Mouse (Mus musculus): ENCODE results near the gene Mrps15. TPM values are rescaled to one million over a fixed set of nuclear protein-coding genes. Genes with fewer than 3 reads are reported as not detected.

Gene Mrps15
- total RNA-seq (2022) = 10 to 100 TPM; 47.9 to 55.3 (median 51.5) TPM

DNA sequence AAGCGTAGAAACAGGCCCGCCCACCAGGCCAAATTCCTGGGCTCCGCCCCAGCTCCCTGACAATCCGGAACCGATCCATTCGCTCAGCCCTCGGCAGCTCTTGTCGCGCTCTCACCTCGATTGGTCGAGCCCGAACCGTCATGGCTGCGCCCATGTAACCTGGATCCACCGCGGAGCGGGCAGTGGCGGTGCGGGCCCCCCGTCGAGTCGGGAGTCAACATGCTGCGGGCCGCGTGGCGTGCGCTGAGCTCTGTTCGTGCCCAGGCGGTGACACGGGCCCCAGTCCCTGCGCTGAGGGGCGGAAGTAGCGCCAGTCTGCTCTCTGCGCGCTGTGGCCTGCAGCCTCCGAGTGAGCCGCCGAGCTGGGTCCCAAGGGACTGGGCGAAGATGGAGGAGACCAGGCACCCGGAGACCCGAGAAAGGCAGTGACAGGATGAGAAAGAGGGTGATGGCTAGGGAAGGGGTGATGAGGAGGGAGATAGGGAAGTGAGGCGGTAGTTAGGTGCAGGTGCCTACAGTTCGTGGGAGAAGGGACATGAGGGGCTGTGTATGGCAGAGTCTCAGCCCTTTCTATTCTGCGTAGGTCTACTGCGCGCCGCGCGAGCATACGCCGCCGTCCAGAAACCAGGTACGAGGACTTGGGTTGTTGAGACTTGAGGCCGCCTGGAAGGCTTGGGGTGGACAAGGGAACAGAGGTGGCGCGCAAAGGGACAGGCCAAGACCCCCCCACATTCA is at the start of gene Mrps15:
Gene Mrps15, plus strand, starts transcription at position 75 of the 735 bp plus-strand sequence.
- peak; percentile 66 to 82 for DNase-seq (ENCODE audit: low spot score in 2 of 2)

DNA sequence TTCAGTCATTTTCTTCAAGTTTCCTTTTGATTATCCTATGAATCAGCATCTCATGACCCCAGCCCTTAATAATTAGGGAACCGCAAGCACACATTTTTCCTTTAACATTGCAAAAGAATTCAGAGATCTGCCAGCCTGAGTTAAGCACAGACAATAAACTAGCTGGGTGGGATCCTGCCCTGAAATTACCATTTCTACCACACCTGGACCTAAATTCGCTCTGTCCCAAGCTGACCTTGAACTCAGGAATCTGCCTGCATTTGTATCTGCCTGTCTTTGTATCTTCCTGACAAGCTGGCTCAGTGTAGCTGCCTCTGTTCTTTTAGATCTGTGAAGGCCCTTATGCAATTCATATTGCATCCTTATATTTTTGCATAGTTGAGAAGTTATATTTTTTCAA is 48.9 kb upstream of the Mrps15 start:
- DNase-seq (ENCODE audit: low spot score in 2 of 2) = no peak

DNA sequence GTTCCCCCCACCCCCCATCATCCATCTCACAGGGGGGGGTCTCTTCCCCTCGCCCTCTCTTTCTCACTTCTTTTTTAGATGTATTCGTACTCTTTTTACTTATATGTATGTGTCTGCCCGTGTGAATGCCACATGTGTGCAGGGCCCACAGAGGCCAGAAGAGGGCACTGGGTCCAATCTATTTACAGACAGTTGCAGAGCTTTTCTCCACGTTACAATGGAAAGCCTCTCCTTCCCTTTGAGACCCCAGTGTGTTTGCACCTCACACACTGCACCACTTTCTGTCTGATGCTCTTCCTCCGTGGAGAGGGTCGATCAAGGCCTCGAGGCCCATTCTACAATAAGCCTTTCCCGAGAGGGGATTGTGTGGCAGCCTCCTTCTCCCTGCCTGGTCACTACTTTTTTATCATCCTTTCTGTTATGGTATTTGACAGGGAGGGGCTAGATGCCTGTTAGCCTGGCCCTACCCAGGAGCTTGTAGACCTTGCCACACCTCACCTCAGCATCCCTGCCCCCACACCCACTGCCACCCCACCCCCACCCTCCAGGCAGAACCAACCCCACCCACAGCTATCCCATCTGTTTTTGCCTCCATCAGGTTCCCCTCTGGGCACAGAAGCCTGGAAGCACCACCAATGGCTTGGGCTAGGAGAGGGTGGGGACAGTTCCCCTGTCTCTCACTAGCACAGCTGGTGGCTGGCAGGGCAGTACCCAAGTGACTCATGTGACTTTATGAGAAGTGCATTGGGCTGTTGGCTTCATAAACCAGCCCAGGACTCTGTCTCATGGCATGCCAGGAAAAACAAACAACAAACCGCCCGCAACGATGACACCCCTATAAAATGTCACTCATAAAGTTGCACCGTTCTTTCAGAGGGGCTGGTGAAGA is 45.2 kb upstream of the Mrps15 start:
- DNase-seq (ENCODE audit: low spot score in 2 of 2) = no peak

DNA sequence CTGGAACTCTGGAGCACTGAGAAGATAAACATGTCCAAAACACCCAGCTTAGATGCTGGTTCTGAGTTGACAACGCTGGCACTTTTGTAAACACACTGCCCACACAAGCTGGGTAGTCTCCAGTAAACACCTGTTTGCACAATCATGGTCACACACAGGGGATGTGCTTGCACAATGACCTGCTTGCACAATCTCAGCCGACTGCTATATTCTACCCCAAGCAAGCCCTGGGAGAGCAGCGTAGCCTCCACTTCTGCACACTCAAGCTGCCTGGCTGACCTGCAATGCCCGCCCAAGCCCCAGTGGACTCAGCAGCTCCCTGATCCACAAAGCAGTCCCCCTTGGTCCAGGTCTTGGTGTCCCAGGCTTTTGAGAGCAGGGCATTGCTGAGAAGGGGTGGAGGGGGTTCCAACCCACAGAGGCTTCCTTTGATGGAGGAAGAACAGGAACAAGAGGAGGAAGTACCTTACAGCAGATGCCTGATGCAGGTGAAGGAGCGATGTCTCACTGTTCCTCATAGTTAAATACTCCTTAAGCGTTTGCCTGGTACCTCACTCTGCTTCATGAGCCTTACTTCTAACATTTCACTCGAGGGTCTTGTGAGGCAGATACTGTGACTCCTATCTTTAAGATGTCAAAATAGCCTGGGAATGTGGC is 28.9 kb upstream of the Mrps15 start:
- DNase-seq (ENCODE audit: low spot score in 2 of 2) = no peak

DNA sequence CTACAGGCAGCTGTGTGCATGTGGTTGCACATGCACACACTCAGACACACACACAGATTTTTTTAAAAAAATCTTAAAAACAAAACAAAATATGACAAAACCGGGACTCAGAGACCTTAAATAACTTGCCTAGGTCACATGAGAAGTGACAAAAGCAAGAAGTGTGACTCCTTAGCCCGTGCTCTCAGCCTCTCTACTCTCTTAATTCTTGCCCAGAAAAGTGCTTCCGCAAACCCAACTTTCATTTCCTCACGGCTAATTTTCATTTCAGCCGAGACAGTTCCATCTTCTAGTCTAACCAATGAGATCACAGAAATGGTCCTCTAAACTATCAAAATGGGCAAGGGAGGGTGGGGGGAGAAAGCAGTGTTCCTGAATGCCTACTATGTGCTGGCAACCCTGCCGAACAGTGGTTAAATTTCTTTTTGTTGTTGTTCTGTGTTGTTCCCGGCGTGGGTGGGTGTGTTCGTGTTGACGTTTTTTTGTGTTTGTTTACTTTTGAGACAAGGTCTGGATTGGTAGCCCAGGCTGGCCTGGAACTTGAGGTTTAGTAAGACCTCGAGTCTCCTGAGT is 27.7 kb upstream of the Mrps15 start:
- DNase-seq (ENCODE audit: low spot score in 2 of 2) = no peak

DNA sequence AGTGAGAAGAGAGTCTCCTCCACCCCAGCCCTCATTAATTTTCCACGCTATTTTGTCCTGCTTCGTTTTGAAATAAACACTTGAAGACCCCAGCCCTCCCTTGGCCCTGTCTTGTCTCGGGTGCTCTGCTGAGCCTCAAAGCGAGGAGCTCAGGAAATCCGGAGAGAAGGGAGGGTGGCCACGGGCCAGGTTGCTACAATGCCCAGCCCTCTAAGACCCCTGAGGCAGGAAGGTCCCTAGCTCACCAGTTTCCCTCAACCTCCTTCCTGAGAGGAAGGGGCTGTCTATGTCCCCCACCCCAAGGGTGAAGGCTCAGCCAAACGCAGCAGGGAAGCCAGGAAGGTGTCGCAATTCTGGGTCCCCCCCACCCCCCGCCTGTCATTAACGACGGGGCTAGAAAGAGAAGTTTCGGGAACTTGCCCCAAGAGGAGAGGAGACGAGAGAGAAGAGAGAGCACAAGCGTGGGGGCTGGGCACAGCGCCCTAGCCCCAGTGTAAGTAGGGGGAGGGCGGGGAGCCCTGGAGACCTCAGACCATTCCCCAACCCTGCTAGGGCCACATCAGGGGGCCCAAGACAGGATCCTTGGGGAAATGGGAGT is 22.3 kb upstream of the Mrps15 start, which contains the start of gene Csf3r:
Gene Csf3r, plus strand, starts transcription at position 248 of the 598 bp plus-strand sequence.
- no peak for DNase-seq (ENCODE audit: low spot score in 2 of 2)

DNA sequence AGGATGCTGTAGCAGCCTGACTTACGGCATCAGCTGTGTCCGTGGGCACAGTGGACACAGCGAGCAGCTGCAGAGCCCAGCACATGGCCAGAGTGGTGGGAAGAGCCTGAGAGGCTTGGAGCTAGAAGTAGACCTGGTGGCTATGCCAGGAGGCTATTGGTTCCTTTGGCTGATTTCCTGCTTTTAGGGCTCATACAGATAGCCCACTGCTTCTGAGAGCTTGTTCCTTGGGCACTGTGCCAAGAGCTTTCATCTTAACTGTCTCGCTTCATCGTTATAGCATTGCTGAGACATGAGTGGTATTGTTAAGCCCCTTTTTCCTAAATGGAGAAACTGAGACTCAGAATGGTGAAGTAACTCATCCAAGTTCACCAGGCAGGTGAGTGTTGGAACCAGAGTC is 20.9 kb upstream of the Mrps15 start:
- DNase-seq (ENCODE audit: low spot score in 2 of 2) = no peak

DNA sequence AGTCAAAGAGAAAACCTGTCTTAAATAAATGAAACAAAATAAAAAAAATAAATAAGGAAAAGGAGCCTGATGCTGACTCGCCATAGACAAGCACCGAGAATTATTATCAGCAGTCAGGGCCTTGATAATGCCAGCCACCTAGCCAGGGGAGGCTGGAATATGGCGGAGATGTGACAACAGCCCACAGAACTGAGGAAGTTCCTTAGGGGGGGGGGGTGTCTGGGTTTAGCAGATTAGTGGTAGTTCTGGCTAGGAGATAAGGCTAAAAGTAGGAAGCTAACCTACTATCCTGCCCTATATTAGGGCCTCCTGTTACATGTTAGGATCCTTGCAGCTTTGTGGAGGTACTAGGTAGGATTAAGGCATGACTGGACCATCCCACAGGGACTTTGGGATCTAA is 18.7 kb upstream of the Mrps15 start:
- DNase-seq (ENCODE audit: low spot score in 2 of 2) = no peak

DNA sequence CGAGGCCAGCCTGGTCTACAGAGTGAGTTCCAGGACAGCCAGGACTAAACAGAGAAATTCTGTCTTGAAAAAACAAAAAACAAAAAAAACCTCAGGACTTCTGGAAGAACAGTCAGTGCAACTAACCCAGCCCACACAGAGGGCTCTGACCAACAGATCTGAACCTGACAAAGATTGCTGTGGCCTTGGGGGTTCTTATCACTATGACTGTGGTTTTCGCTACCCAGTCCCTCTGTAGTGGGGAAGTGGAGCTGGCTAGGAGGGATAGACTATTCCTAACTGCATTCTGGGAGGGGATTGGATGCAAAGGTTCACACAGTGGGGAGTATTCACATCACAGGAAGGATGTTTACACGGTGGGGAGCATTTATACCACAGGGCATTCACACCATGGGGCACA is 17.7 kb upstream of the Mrps15 start:
- DNase-seq (ENCODE audit: low spot score in 2 of 2) = no peak

DNA sequence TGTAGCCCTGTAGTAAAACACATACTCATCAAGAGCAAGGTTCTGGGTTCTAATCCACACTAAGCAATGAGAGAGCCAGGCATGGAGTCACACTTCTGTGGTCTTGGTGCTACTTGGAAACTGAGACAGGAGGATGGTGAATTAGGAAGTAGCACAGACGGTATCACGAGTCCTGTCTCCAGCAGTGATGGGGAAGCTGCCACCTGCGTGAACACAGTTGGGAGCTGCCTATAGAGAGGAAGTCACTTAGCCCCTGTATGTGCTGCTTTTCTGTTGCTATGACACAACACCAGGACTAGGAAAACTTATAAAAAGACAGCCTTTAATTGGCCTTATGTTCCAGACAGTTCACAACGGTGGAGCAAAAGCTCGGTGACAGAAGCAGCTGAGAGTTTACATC is 16.0 kb upstream of the Mrps15 start:
- DNase-seq (ENCODE audit: low spot score in 2 of 2) = no peak

DNA sequence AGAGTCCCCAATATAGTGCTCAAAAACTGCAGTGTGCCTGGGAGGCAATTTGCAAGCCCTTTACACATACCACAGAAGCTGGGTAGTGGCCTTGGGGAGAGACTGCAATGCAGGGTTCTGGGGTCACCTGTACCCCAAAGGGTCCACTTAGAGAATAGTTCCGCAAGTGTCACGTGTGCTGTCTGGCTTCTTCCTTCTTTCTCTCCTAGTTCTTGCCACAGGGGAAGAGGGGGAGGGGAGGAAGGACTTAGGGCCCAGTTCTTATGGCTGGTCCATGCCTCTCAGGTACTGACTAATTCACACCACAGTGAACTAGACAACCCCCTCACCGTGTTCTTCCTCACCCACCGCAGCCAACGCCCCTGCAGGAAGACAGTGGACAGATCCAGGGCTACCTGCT is 11.3 kb upstream of the Mrps15 start:
- DNase-seq (ENCODE audit: low spot score in 2 of 2) = no peak

DNA sequence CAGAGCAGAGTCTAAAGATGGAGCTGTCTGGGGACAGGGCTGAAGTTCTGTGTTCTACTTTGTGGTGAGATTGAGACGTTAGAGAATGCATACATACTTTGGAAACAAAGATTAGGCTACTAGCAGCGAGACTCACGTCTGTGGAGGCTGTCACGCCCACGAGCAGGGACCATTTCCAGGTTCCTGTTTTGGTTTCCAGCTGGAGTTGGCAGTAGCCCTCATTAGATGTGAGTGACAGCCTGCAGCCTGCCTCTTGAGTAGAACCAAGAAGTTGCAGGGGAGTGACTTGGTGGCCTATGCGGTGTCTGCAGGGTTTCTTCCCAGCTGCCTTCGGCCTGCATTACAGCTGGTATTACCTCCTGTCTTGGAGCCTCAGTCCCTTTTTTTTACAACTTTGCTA is 4.9 kb downstream of the Mrps15 start:
- DNase-seq (ENCODE audit: low spot score in 2 of 2) = peak; percentile 28 to 72

DNA sequence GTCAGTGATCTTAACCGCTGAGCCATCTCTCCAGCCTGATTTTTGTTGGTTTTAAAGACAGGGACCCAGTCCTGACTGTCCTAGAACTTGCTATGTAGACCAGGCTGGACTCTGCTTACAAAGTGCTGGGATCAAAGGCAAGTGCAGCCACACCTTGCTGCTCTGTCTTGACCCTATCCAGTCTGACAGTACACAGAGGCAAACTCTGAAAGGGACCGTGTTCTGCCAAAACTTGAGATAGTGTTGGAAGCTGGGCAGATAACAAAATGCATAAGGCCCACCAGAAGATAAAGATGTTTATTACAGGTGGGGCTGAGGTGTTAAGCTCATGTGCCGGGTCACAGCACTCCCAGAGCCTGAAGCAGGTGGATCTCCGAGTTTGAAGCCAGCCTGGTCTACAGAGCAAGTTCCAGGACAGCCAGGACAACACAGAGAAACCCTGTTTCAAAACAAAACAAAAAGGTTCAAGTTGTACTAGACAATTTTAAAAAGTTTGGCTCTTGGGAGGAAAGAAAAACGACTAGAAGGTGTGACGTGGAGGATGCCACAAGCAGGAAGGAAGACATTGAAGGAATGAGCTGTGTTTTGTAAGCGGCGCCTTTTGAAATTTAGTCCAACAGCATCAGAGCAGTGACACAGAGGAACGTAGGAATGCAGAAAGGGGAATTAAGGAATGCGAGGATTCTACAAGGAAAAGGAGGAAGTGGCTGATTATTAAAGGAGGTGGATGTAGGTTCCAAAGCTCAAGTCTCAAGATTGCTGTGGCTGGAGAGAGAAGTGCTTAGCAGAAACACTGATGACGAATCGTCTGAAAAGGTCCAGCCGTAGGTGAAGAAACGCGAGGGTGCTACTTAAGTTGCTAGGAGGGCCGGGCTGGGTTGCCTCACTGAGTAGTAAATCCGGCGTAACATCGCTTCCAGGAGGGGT is 10.7 kb downstream of the Mrps15 start:
- no peak for DNase-seq (ENCODE audit: low spot score in 2 of 2)

DNA sequence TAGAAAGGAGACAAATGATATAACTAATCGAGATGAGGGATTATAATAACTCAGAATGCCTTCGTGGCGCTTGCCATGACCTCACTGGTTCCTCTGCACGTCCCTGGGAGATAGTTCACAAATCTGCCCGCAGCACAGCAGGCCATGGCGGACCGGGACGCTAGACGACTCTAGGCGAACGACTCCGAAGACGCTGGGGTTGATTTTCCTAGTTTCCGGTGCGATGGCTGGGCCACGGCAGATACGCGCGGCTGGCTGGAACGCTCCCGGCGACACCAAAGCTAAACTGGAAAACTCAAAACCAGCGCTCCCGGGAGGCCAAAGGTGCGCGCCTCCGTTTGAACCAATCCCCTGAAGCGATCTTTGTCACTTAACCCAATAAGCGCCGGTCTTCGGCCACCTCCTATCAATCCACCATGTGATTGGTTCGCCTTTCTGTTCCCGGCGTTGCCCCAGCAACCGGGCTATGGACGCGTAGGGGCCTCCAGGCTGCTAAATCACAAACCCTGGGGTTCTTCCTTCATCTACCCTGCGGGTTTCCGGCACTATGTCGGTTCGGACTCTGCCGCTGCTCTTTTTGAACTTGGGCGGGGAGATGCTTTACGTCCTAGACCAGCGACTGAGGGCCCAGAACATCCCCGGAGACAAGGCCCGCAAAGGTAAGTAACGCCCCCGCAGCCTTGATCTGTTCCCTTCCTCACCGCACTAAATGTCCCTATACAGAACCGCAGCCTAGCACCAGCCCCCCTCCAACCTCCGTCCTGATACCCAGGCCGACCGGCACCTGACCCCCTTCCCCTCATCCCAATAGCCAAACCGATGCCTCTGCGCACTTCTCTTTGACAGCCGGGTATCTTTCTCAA is 11.6 kb downstream of the Mrps15 start, which contains the start of gene Oscp1:
Gene Oscp1, plus strand, starts transcription at position 432 of the 863 bp plus-strand sequence.
- DNase-seq (ENCODE audit: low spot score in 2 of 2) = peak; percentile 87 to 93

DNA sequence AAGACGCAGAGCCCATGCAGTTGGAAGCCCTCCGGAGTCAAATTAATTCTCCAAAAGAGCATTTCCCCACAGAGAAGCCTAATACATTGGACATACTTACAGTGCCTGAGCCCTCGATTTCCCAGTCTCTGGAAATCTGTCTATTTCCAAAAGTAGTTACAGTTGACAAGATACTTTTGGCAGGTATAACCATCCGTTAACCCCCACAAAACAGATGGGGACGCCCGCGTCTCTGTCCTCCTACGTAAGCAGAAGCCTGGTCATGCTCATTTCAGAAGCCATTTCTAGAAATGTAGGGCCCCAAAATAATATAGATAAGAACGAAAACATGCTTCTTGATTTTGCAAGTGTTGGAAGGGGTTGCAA is 12.3 kb downstream of the Mrps15 start:
- DNase-seq (ENCODE audit: low spot score in 2 of 2) = peak in 1 of 2 experiments; percentile 65

DNA sequence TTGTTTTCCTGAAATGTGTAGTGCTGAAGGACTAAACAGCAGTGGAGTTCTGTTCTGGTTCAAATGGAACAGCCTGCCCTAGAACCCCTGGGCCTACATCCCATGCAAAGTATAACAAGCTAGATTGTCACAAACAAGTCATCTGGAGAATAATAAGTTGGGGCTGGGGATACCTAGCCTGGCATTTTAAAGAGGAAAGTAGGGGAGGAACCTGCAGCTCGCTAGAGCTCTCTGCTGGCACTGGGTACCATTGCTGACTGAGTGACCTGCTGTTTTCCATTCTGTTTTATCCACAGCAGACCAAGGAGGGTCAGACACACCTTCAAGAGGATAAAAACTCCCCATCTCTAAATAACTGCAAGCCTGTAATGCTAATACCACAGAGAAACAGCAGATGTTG is 16.1 kb downstream of the Mrps15 start:
- no peak for DNase-seq (ENCODE audit: low spot score in 2 of 2)

DNA sequence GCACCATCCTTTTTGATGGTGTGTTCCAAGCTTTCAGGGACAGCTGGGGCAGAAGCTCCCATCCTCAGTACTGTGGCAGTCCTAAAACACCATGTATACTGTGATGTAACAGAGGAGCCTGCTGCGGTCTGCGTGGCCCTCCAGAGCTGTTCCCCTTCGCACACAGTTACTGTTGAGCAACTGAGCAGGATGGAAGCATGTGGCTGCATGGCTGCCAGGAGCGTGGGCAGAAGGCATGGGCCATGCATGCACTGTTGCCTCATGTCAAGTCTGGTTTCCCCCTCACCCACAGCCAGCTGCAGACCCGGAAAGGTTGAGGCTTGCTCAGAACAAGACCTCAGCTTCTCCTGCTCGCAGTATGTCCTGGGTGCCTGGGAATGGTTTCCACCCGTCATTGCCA is 18.5 kb downstream of the Mrps15 start:
- peak in 1 of 2 experiments; percentile 40 for DNase-seq (ENCODE audit: low spot score in 2 of 2)

DNA sequence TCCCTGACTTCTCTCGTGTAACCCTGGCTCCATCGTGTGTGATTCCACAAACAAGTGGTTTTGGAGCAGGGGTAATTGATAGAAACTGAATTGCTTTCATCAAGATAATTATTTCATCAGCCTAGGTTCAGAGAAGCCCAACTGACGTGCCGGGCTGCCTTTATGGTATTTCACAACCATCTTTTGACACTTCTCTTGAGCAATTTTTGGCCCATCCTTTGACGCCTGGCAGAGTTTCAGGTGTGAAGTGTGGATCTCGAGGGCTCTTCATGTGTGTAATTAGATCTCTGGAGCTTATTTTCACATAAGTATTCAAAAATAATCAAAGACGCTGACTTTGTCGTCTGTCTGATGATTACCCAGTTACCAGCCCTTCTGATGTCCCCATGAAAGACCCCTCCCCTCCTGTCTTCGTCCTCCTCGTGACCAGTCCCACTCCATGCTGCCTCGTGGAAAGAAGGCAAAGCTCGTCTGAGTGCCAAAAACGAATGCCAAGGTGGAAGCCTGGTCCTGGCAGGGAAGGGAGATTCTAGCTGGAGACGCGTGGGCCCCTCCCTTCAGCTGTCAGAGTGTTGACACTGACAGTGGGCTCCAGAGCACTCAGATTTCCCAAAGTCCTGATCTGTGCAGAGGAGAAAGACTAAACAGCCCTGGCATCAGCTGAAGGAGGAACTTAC is 20.8 kb downstream of the Mrps15 start:
- no peak for DNase-seq (ENCODE audit: low spot score in 2 of 2)

DNA sequence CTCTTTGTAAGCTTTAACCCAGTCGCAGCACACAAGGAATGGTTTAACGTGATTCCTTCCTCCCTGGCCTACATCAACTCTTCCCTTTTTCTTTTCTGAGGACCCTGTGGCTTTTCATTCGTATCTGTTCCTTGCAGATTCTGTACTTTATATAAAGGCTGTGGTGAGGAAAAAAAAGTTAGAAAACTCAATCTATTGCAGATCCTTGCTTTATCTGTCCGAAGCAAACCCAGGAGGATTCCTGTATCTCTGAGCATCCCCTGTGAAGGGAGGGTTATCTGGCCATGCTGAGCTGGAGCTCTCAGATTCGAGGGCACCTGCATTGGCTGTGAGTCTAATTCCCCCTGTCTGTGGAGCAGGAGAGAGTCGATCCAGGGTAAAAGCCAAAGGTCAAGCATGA is 22.1 kb downstream of the Mrps15 start:
- no peak for DNase-seq (ENCODE audit: low spot score in 2 of 2)

All from left cerebral cortex, adult 8-10 months (tissue).